Mouse (Mus musculus): Measurements from ENCODE around the gene Tdrd5.

DNA sequence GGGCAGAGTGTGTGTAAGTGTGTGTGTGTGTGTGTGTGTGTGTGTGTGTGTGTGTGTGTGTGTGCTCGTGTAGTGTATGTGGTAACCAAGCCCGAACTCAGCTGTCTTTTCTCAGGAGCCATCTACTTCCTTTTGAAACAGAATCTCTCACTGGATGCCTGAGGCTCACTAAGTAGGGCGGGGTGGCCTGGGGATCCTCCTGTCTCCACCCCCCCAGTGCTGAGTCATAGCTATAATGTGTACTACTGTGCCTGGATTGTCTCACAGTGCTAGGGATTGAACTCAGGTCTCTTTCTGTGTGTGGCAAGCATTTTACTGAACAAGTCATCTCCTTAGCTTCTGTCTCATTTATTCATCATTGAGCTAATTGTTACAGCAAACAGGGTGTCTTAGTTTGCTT, 86.1 kb downstream of the Tdrd5 start:
- TF ChIP-seq CTCF (IDR thresholded peaks at IDR 0.05) (no peak), EP300 (IDR thresholded peaks at IDR 0.05) (no peak)

Measured in lung, postnatal 0 days (tissue).